Mouse (Mus musculus) stomach, embryonic 14.5 days (tissue): ENCODE results near the gene Cog4. TPM values are rescaled to one million over a fixed set of nuclear protein-coding genes. Genes with fewer than 3 reads are reported as not detected.

Experiments used
- ATAC-seq: fragments of 200-750 bp; cut with Nextera tagmentation; 2 replicates; pipeline ENCODE4 v1.8.0; 2017; ENCODE audit warnings: low read depth, moderate TSS enrichment; ENCODE audit not compliant: insufficient number of reproducible peaks, insufficient read depth, low FRiP score
- H3K27ac ChIP-seq: fragments of 300-500 bp; sonication (generic); 2 replicates; pipeline ENCODE4 v1.5.1; 2014; ENCODE audit warnings: mild to moderate bottlenecking, low read length, moderate library complexity, mixed read lengths
- H3K27me3 ChIP-seq: fragments of 300-500 bp; sonication (generic); 2 replicates; pipeline ENCODE4 v1.6.1; 2014; ENCODE audit warnings: low read length, control low read depth, mixed read lengths; ENCODE audit not compliant: control insufficient read depth, insufficient read depth
- H3K36me3 ChIP-seq: fragments of 300-500 bp; sonication (generic); 2 replicates; pipeline ENCODE4 v1.6.1; 2014; ENCODE audit warnings: mild to moderate bottlenecking, control low read depth, low read length, moderate library complexity, mixed read lengths; ENCODE audit not compliant: control insufficient read depth, insufficient read depth
- H3K4me1 ChIP-seq: fragments of 300-500 bp; sonication (generic); 2 replicates; pipeline ENCODE4 v1.6.1; 2014; ENCODE audit warnings: low read length, control low read depth, mixed read lengths; ENCODE audit not compliant: control insufficient read depth, insufficient read depth
- H3K4me2 ChIP-seq: fragments of 300-500 bp; sonication (generic); replicated peaks from 2 replicates; pipeline ENCODE4 v1.6.1; 2014; ENCODE audit warnings: low read depth, low read length, control low read depth
- H3K4me3 ChIP-seq: fragments of 300-500 bp; sonication (generic); 2 replicates; pipeline ENCODE4 v1.5.1; 2014; ENCODE audit warnings: low read depth, low read length, control low read depth
- H3K9ac ChIP-seq: fragments of 300-500 bp; sonication (generic); replicated peaks from 2 replicates; pipeline ENCODE4 v1.6.1; 2014; ENCODE audit warnings: low read depth, mild to moderate bottlenecking, control low read depth, low read length, moderate library complexity, mixed read lengths
- H3K9me3 ChIP-seq: fragments of 300-500 bp; sonication (generic); 2 replicates; pipeline ENCODE4 v1.6.1; 2016; ENCODE audit warnings: low read depth, low read length, control low read depth; ENCODE audit not compliant: control insufficient read depth
- WGBS: fragments of 180-500 bp; shearing (Covaris S2); extraction: QIAGEN DNeasy Blood & Tissue Kit; methylation state at CpG from one replicate; pipeline ENCODE4 v1.1.7; 2014; 5-methylcytosine and 5-hydroxymethylcytosine counted together
- polyA plus RNA-seq: library from polyadenylated mRNA; unstranded; fragments of >200 nt; fragmentation: Nextera tagmentation; extraction: Ambion mirVana; gene quantifications from 2 replicates; pipeline ENCODE4 v1.2.1, GENCODE M21; 2014

Cog4 gene
- polyA plus RNA-seq, 1 experiment from 2014 or later = 61.5 TPM

GRCm38 (mm10) chr8:110808495-110809472, 37.6 kb upstream of the Cog4 start:
- no peak overlapping the region for H3K4me3 ChIP-seq
- no peak overlapping the region for H3K9ac ChIP-seq
- ATAC-seq = peak; percentile 35; the same call in 1 of the 2 replicates
- peaks cover 8% of the 10 kb centered on the region; the same call in 1 of the 2 replicates for H3K4me1 ChIP-seq
- no peaks in the 10 kb centered on the region for H3K9me3 ChIP-seq
- H3K27me3 ChIP-seq = no peaks in the 10 kb centered on the region
- H3K4me2 ChIP-seq = no peak overlapping the region
- peaks cover 46% of the 10 kb centered on the region for H3K36me3 ChIP-seq
- 41% methylated on average over 13 of the region's 13 CpGs for WGBS
- H3K27ac ChIP-seq = peak overlapping the region; percentile 64; the same call in 1 of the 2 replicates

GRCm38 (mm10) chr8:110809831-110810230, 36.6 kb upstream of the Cog4 start:
- Histone ChIP-seq H3K9ac (no peak overlapping the region), H3K4me1 (peaks cover 8% of the 10 kb centered on the region; the same call in 1 of the 2 replicates), H3K4me2 (no peak overlapping the region), H3K27me3 (no peaks in the 10 kb centered on the region), H3K9me3 (no peaks in the 10 kb centered on the region), H3K27ac (no peak overlapping the region), H3K36me3 (peaks cover 57% of the 10 kb centered on the region), H3K4me3 (no peak overlapping the region)
- WGBS = 37% methylated on average over 2 of the region's 2 CpGs
- ATAC-seq = no peak

- H3K27ac ChIP-seq = no peak overlapping the region
- H3K9me3 ChIP-seq = no peaks in the 10 kb centered on the region
- no peak overlapping the region for H3K9ac ChIP-seq
- no peak for ATAC-seq
- peaks cover 64% of the 10 kb centered on the region for H3K36me3 ChIP-seq
- peaks cover 8% of the 10 kb centered on the region; the same call in 1 of the 2 replicates for H3K4me1 ChIP-seq
- H3K27me3 ChIP-seq = no peaks in the 10 kb centered on the region
- no peak overlapping the region for H3K4me3 ChIP-seq
- no peak overlapping the region for H3K4me2 ChIP-seq
- 85% methylated on average over 7 of the region's 7 CpGs for WGBS
Observed at GRCm38 (mm10) chr8:110810481-110811065, 35.8 kb upstream of the Cog4 start.

- ATAC-seq = no peak
- peaks cover 69% of the 10 kb centered on the region for H3K36me3 ChIP-seq
Observed at GRCm38 (mm10) chr8:110811116-110811515, 35.3 kb upstream of the Cog4 start.

GRCm38 (mm10) chr8:110811793-110812192, 34.6 kb upstream of the Cog4 start:
- Histone ChIP-seq H3K9me3 (no peaks in the 10 kb centered on the region), H3K4me1 (peaks cover 8% of the 10 kb centered on the region; the same call in 1 of the 2 replicates), H3K4me3 (no peak overlapping the region), H3K9ac (no peak overlapping the region), H3K4me2 (no peak overlapping the region), H3K36me3 (peaks cover 75% of the 10 kb centered on the region), H3K27me3 (no peaks in the 10 kb centered on the region), H3K27ac (no peak overlapping the region)
- no peak for ATAC-seq
- WGBS = 93% methylated on average over 7 of the region's 7 CpGs

More at GRCm38 (mm10) chr8:110811116-110811515, 35.3 kb upstream of the Cog4 start:
- no peak overlapping the region for H3K27ac ChIP-seq
- WGBS = 97% methylated on average over 3 of the region's 3 CpGs
- H3K4me2 ChIP-seq = no peak overlapping the region
- H3K4me1 ChIP-seq = peaks cover 8% of the 10 kb centered on the region; the same call in 1 of the 2 replicates
- H3K9ac ChIP-seq = no peak overlapping the region
- H3K4me3 ChIP-seq = no peak overlapping the region
- no peaks in the 10 kb centered on the region for H3K9me3 ChIP-seq
- no peaks in the 10 kb centered on the region for H3K27me3 ChIP-seq

- Histone ChIP-seq H3K4me3 (no peak overlapping the region), H3K4me1 (peaks cover 8% of the 10 kb centered on the region; the same call in 1 of the 2 replicates), H3K27ac (no peak overlapping the region), H3K27me3 (no peaks in the 10 kb centered on the region), H3K36me3 (peaks cover 83% of the 10 kb centered on the region), H3K4me2 (no peak overlapping the region), H3K9me3 (no peaks in the 10 kb centered on the region), H3K9ac (no peak overlapping the region)
- no peak for ATAC-seq
- WGBS = 97% methylated on average over 7 of the region's 7 CpGs
Observed at GRCm38 (mm10) chr8:110812349-110813080, 33.9 kb upstream of the Cog4 start.

GRCm38 (mm10) chr8:110813081-110813812, 33.2 kb upstream of the Cog4 start:
- no peaks in the 10 kb centered on the region for H3K9me3 ChIP-seq
- H3K4me2 ChIP-seq = no peak overlapping the region
- H3K4me1 ChIP-seq = peaks cover 8% of the 10 kb centered on the region; the same call in 1 of the 2 replicates
- peaks cover 90% of the 10 kb centered on the region for H3K36me3 ChIP-seq
- H3K27me3 ChIP-seq = no peaks in the 10 kb centered on the region
- ATAC-seq = no peak
- H3K4me3 ChIP-seq = no peak overlapping the region
- H3K9ac ChIP-seq = no peak overlapping the region
- no peak overlapping the region for H3K27ac ChIP-seq
- WGBS = 90% methylated on average over 7 of the region's 7 CpGs
